Mouse (Mus musculus) CH12.LX (cell line): Measurements from ENCODE around the gene Smyd3.

Source experiments
- CTCF ChIP-seq, 2 experiments: IDR thresholded peaks in 1 of 2; conservative IDR thresholded peaks in 1 of 2; 2 replicates each; pipeline ENCODE4 v1.5.1; 2011 to 2012; ENCODE audit warnings: low read depth in 2 of 2, low read length in 2 of 2, improper control_type of control experiment in 1 of 2, inconsistent platforms in 1 of 2, mild to moderate bottlenecking in 1 of 2, moderate library complexity in 1 of 2
- E2F4 ChIP-seq: IDR thresholded peaks from 2 replicates; pipeline ENCODE4 v1.6.1; 2011; ENCODE audit warnings: low read depth, low read length, improper control_type of control experiment; ENCODE audit not compliant: insufficient replicate concordance
- HCFC1 ChIP-seq: IDR thresholded peaks from 2 replicates; pipeline ENCODE4 v1.6.1; 2012; ENCODE audit warnings: low read depth, mild to moderate bottlenecking, inconsistent platforms, low read length, improper control_type of control experiment
- KAT2A ChIP-seq: IDR thresholded peaks from 2 replicates; pipeline ENCODE4 v1.6.1; 2012; ENCODE audit warnings: low read length, improper control_type of control experiment, inconsistent platforms; ENCODE audit not compliant: insufficient replicate concordance
- POLR2A ChIP-seq: IDR thresholded peaks from 2 replicates; pipeline ENCODE4 v1.6.1; 2011; ENCODE audit warnings: low read depth, mild to moderate bottlenecking, improper control_type of control experiment, low read length
- USF1 ChIP-seq: IDR thresholded peaks from 2 replicates; pipeline ENCODE4 v1.6.1; 2014; ENCODE audit warnings: low read depth, mild to moderate bottlenecking, inconsistent platforms, low read length, improper control_type of control experiment
- ZNF384 ChIP-seq: IDR thresholded peaks from 2 replicates; pipeline ENCODE4 v1.6.1; 2012; ENCODE audit warnings: low read depth, low read length, improper control_type of control experiment, inconsistent platforms

- no peak for TF ChIP-seq USF1
- no peak for TF ChIP-seq CTCF (conservative IDR thresholded peaks at IDR 0.05 in 1 of 2, IDR thresholded peaks at IDR 0.05 in 1 of 2; ENCODE audit: low read depth in 2 of 2, low read length in 2 of 2)
- TF ChIP-seq ZNF384: no peak
- TF ChIP-seq HCFC1: no peak
- no peak for TF ChIP-seq E2F4
- no peak for TF ChIP-seq POLR2A
- no peak for TF ChIP-seq KAT2A
Measured at GRCm38 (mm10) chr1:179339066-179339465, 178.8 kb downstream of the Smyd3 start.
